Mouse (Mus musculus): Measurements from ENCODE around the gene Rgs14. TPM values are rescaled to one million over a fixed set of nuclear protein-coding genes. Genes with fewer than 3 reads are reported as not detected.

Gene Rgs14
- total and polyA plus RNA-seq, 3 experiments = 14.4 to 20.5 TPM; not detected in 1

DNA sequence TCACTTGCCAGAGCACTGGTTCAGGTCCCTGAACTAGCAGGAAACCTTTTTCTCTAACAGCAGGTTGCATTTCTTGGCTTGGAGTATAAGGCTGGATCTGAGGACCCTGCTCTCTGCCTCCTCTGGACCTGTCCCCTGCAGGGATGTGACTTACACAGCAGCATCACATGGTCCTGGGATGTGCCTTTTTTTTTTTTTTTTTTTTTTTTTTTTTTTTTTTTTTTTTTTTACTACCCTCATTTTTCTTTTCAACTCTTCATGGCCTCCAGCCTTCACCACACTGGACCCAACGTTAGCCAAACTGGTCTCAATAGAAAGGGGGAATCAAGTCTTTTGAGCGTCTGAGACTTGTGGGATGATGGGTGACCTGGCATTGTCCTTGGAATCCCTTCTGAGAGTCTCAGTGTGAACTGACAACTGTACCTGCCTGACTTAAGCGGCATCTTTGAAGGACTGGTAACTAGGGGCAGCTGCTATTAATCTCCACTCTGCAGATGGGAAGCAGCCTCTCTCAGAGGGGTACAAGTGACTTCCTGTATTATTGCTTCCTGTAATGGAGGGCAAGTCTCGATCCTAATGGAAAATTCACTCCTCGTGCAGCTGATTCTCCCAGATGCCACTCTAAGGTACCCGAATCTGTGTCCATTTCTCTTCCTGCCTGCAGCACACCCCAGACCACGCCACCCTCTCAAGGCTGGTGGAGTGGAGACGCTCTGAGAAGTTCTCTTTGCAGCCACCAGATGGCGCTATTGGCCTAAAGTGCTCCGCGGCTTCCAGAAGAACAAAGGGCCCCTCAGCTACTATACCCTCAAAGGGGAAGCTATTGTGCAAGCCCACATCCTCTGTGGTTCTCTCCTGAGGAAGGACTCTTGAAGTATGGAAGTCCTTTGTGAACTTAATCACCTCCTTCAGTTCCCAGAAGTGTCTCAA lies 35.6 kb downstream of the Rgs14 start:
- Histone ChIP-seq H3K27me3 (ENCODE audit: control insufficient read depth in 1 of 2, insufficient read depth in 2 of 2, low read length in 2 of 2) (peaks cover 2 to 10% of the 10 kb centered on the region in 2 experiments; a peak in 3 of 4 replicates), H3K27ac (ENCODE audit: control insufficient read depth, low read depth, low read length) (peak overlapping the region; percentile 31; the same call in 1 of the 2 replicates)

DNA sequence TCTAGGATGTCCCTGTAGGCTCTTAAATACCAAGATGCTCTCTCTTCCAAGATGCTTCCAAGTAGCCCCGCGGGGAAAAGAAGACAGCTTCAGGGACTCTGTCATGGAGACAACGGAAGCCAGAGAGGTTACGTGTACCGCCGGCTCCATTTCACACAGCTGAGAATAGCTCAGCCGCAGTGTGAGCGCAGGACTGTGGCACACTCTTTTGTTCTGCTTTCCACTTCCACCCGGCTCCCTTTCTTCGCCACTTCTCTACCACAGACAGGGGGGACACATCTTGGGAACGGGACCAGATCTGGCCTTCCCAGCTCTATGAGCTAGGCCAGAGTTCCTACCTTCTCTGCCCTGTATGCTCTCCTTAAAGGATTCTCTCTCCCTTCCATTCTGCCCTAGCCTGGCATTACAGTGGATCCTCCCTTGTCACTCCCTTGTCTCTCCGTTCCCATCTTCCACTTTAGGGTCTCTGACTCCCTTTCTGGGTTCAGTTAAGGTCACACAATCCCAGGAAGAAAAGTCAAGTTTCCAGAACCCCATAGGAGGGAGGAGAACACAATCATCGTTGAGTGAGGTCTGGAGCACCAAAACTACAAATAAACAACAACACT lies 36.4 kb downstream of the Rgs14 start:
- no peaks in the 10 kb centered on the region for H3K36me3 ChIP-seq (ENCODE audit: control insufficient read depth in 1 of 2, insufficient read depth in 2 of 2, low read length in 2 of 2)
- H3K27me3 ChIP-seq (ENCODE audit: control insufficient read depth in 1 of 2, insufficient read depth in 2 of 2, low read length in 2 of 2) = peaks cover 2 to 6% of the 10 kb centered on the region in 2 experiments; a peak in 2 of 4 replicates
- TF ChIP-seq POLR2A (IDR thresholded peaks at IDR 0.05; ENCODE audit: control insufficient read depth in 1 of 2, insufficient read depth in 1 of 2, low read depth in 1 of 2, low read length in 2 of 2, poor library complexity in 1 of 2) = 0 out of 4 replicates have a peak, but pooled peaks of 1 of the 2 experiments have one; percentile 11
- TF ChIP-seq MYB (IDR thresholded peaks at IDR 0.05; ENCODE audit: low read depth, low read length) = no peak
- H3K9me3 ChIP-seq (replicated peaks; ENCODE audit: insufficient read depth, low read length) = no peaks in the 10 kb centered on the region
- H3K79me2 ChIP-seq (ENCODE audit: control insufficient read depth, insufficient read depth, low read length, poor library complexity) = no peaks in the 10 kb centered on the region
- H3K9ac ChIP-seq (ENCODE audit: control insufficient read depth, low read depth, low read length, poor library complexity, severe bottlenecking) = peak overlapping the region; percentile 56
- no peak for DNase-seq (ENCODE audit: low read depth, low spot score)
- H3K27ac ChIP-seq (ENCODE audit: control insufficient read depth, low read depth, low read length) = peak overlapping the region; percentile 31; the same call in 1 of the 2 replicates
- peak overlapping the region; percentile 36 to 45 for H3K4me3 ChIP-seq (ENCODE audit: control insufficient read depth in 1 of 2, insufficient read depth in 1 of 2, low read depth in 2 of 2, low read length in 2 of 2)
- 0 out of 4 replicates have a peak, but pooled peaks cover 0 to 3% of the 10 kb centered on the region in 2 experiments for H3K4me1 ChIP-seq (ENCODE audit: control insufficient read depth in 1 of 2, insufficient read depth in 2 of 2, low read length in 2 of 2)

More for the DNA sequence above, 35.6 kb downstream of the Rgs14 start:
- TF ChIP-seq ZKSCAN1 (IDR thresholded peaks at IDR 0.05; ENCODE audit: low read depth, low read length) (no peak), RAD21 (IDR thresholded peaks at IDR 0.05; ENCODE audit: low read depth, low read length) (peak; percentile 97), NRF1 (IDR thresholded peaks at IDR 0.05; ENCODE audit: insufficient read depth, low read depth, low read length, poor library complexity, severe bottlenecking) (no peak), POLR2A (IDR thresholded peaks at IDR 0.05; ENCODE audit: control insufficient read depth in 1 of 2, insufficient read depth in 1 of 2, low read depth in 1 of 2, low read length in 2 of 2, poor library complexity in 1 of 2) (peak; percentile 11 to 47; a peak in 1 of 4 replicates), SMC3 (IDR thresholded peaks at IDR 0.05; ENCODE audit: low read depth, low read length) (peak; percentile 98), MYB (IDR thresholded peaks at IDR 0.05; ENCODE audit: low read depth, low read length) (no peak), USF2 (IDR thresholded peaks at IDR 0.05; ENCODE audit: borderline replicate concordance in 1 of 2, insufficient read depth in 1 of 2, low read depth in 1 of 2, low read length in 2 of 2) (no peak), TAL1 (IDR thresholded peaks at IDR 0.05; ENCODE audit: low read length) (peak; percentile 40), E2F4 (IDR thresholded peaks at IDR 0.05; ENCODE audit: borderline replicate concordance, low read depth, low read length) (no peak), ELF1 (IDR thresholded peaks at IDR 0.05; ENCODE audit: low read depth, low read length) (0 out of 2 replicates have a peak, but pooled peaks have one; percentile 18), MXI1 (IDR thresholded peaks at IDR 0.05; ENCODE audit: low read depth, low read length) (no peak; the same call in 1 of the 2 replicates), USF1 (IDR thresholded peaks at IDR 0.05; ENCODE audit: low read depth, low read length) (no peak), MAZ (IDR thresholded peaks at IDR 0.05; ENCODE audit: low read depth, low read length) (peak; percentile 62; the same call in 1 of the 2 replicates), SIN3A (IDR thresholded peaks at IDR 0.05; ENCODE audit: low read length) (peak; percentile 72; the same call in 1 of the 2 replicates), UBTF (IDR thresholded peaks at IDR 0.05; ENCODE audit: borderline replicate concordance, insufficient read depth, low read depth, low read length) (no peak), ZC3H11A (IDR thresholded peaks at IDR 0.05; ENCODE audit: low read depth, low read length) (peak; percentile 94), KAT2A (conservative IDR thresholded peaks at IDR 0.05; ENCODE audit: low read depth, low read length) (no peak), TBP (IDR thresholded peaks at IDR 0.05; ENCODE audit: low read depth, low read length) (peak; percentile 72; the same call in 1 of the 2 replicates), GATA1 (IDR thresholded peaks at IDR 0.05; ENCODE audit: low read depth, low read length) (no peak), TCF12 (IDR thresholded peaks at IDR 0.05; ENCODE audit: low read depth, low read length) (peak; percentile 23; the same call in 1 of the 2 replicates), CTCF (IDR thresholded peaks at IDR 0.05 in 2 of 3, conservative IDR thresholded peaks at IDR 0.05 in 1 of 3; ENCODE audit: control insufficient read depth in 1 of 3, insufficient read depth in 1 of 3, low read depth in 2 of 3, low read length in 3 of 3, poor library complexity in 1 of 3, severe bottlenecking in 1 of 3) (peak; percentile 92 to 100 (median 99); a peak in 5 of 6 replicates), ETS1 (IDR thresholded peaks at IDR 0.05; ENCODE audit: low read depth, low read length) (no peak), MYC (IDR thresholded peaks at IDR 0.05; ENCODE audit: low read depth, low read length) (peak; percentile 39; the same call in 1 of the 2 replicates)
- H3K4me1 ChIP-seq (ENCODE audit: control insufficient read depth in 1 of 2, insufficient read depth in 2 of 2, low read length in 2 of 2) = 0 out of 4 replicates have a peak, but pooled peaks cover 0 to 3% of the 10 kb centered on the region in 2 experiments
- no peaks in the 10 kb centered on the region for H3K9me3 ChIP-seq (replicated peaks; ENCODE audit: insufficient read depth, low read length)
- H3K9ac ChIP-seq (ENCODE audit: control insufficient read depth, low read depth, low read length, poor library complexity, severe bottlenecking) = peak overlapping the region; percentile 56
- peak overlapping the region; percentile 36 to 45 for H3K4me3 ChIP-seq (ENCODE audit: control insufficient read depth in 1 of 2, insufficient read depth in 1 of 2, low read depth in 2 of 2, low read length in 2 of 2)
- no peaks in the 10 kb centered on the region for H3K36me3 ChIP-seq (ENCODE audit: control insufficient read depth in 1 of 2, insufficient read depth in 2 of 2, low read length in 2 of 2)
- DNase-seq (ENCODE audit: low read depth, low spot score) = peak; percentile 92
- H3K79me2 ChIP-seq (ENCODE audit: control insufficient read depth, insufficient read depth, low read length, poor library complexity) = no peaks in the 10 kb centered on the region
